ENCODE assay signal across 8 mouse cellular contexts in genomic region chr5:129941495-129942045, GRCm38 (mm10). TPM values are rescaled to one million over a fixed set of nuclear protein-coding genes. Genes with fewer than 3 reads are reported as not detected.
DNase-seq lines count a peak whose midpoint lies in the region; ATAC-seq lines count a peak whose summit lies in the region.

TSS of gene Vkorc1l1 (plus strand) at chr5:129941970.

- no peaks in the 10 kb centered on the region for H3K4me1 ChIP-seq in intestine, embryonic 14.5 days (replicated peaks; ENCODE audit: control insufficient read depth, insufficient read depth, low read length)

- no peaks in the 10 kb centered on the region for H3K27me3 ChIP-seq in intestine, embryonic 14.5 days (replicated peaks; ENCODE audit: control insufficient read depth, insufficient read depth, low read length)

- intact Hi-C loops in left cerebral cortex, postnatal 14 days (cut with DNase I): no loop called here

- 1% methylated on average over 58 of the region's 59 CpGs for WGBS in intestine, embryonic 14.5 days

- H3K4me3 ChIP-seq in intestine, embryonic 14.5 days (ENCODE audit: low read depth, low read length): peak within 1 kb of the TSS; percentile 75

- peaks cover 10% of the 10 kb centered on the region for H3K36me3 ChIP-seq in intestine, embryonic 14.5 days (ENCODE audit: control insufficient read depth, insufficient read depth, low read length)

- H3K27ac ChIP-seq in intestine, embryonic 14.5 days (ENCODE audit: low read depth): peak within 1 kb of the TSS; percentile 34

- peak; percentile 97 for ATAC-seq in intestine, embryonic 14.5 days (replicated peaks; ENCODE audit: low FRiP score, low TSS enrichment, low read depth)

- H3K9me3 ChIP-seq in intestine, embryonic 14.5 days (ENCODE audit: control insufficient read depth, low read length): no peaks in the 10 kb centered on the region

- H3K9ac ChIP-seq in intestine, embryonic 14.5 days (ENCODE audit: low read length): peak within 1 kb of the TSS; percentile 66

- DNase-seq in adrenal gland, adult 18-20 months (ENCODE audit: low spot score in 2 of 2): peak; percentile 98
- DNase-seq in embryo, embryonic 11 days: peak; percentile 98
- DNase-seq in gastrocnemius, postnatal 25 days: peak; percentile 98
- DNase-seq in intestine, embryonic 14.5 days (ENCODE audit: low spot score): peak; percentile 100
- DNase-seq in left cerebral cortex, postnatal 14 days (ENCODE audit: low spot score in 2 of 2): peak; percentile 98
- DNase-seq in mesoderm, embryonic 11.5 days (ENCODE audit: low read depth, low spot score): peak; percentile 100
- peak; percentile 96 to 97 for DNase-seq in right cerebral cortex, postnatal 36 days (ENCODE audit: low spot score in 2 of 2)
- DNase-seq in yolk sac, embryonic 10.5 days (ENCODE audit: low spot score): peak; percentile 99

- peak within 1 kb of the TSS; percentile 54 for H3K4me2 ChIP-seq in intestine, embryonic 14.5 days (ENCODE audit: low read length)

RNA-seq across cellular contexts. Expression of gene Vkorc1l1, which starts in this region (rescaled TPM):
- 10 to 100 TPM; 27.7 to 33.9 TPM for total RNA-seq in adrenal gland, adult 18-20 months (2021)
- total RNA-seq in gastrocnemius, postnatal 25 days (2021): 10 to 100 TPM; 18.3 to 19.4 TPM
- polyA plus RNA-seq in intestine, embryonic 14.5 days (2014; fragmentation: Nextera tagmentation; extraction: Ambion mirVana): 18.9 and 20.2 TPM in 2 replicates
- total RNA-seq in left cerebral cortex, postnatal 14 days (2021): 10 to 100 TPM; 48.6 to 53.5 TPM

Comparison
In these comparisons a context has a peak if more than half of its experiments do, and no peak if none do; other contexts are left out.
1. Peak in every context shown above with its lines: DNase-seq, ATAC-seq, H3K4me3 ChIP-seq and H3K27ac ChIP-seq.